Mouse (Mus musculus) MEL (cell line): Measurements from ENCODE around the gene Ctnna2. TPM values are rescaled to one million over a fixed set of nuclear protein-coding genes. Genes with fewer than 3 reads are reported as not detected.

ENCODE experiments used
- DNase-seq: peaks from one replicate; pipeline ENCODE4 v3.0.0; 2011; ENCODE audit warnings: low read depth, low spot score
- H3K27ac ChIP-seq: 2 replicates; pipeline ENCODE4 v1.5.1; 2012; ENCODE audit warnings: low read depth, mild to moderate bottlenecking, control low read depth, low read length, moderate library complexity; ENCODE audit not compliant: control insufficient read depth
- H3K27me3 ChIP-seq, 2 experiments: fragments of 150-350 bp in 1 of 2; sonication (generic) in 1 of 2; 2 replicates each; pipeline ENCODE4 v1.6.1; 2012; ENCODE audit warnings: low read length in 2 of 2, mild to moderate bottlenecking in 2 of 2, improper control_type of control experiment in 1 of 2, moderate library complexity in 1 of 2; ENCODE audit not compliant: insufficient read depth in 2 of 2, control insufficient read depth in 1 of 2
- H3K36me3 ChIP-seq, 2 experiments: 2 replicates each; pipeline ENCODE4 v1.6.1; 2012 to 2014; ENCODE audit warnings: low read length in 2 of 2, improper control_type of control experiment in 1 of 2, inconsistent platforms in 1 of 2, mild to moderate bottlenecking in 1 of 2; ENCODE audit not compliant: insufficient read depth in 2 of 2, control insufficient read depth in 1 of 2
- H3K4me1 ChIP-seq, 2 experiments: fragments of 150-350 bp in 1 of 2; sonication (generic) in 1 of 2; 2 replicates each; pipeline ENCODE4 v1.6.1; 2012; ENCODE audit warnings: low read length in 2 of 2, improper control_type of control experiment in 1 of 2, mild to moderate bottlenecking in 1 of 2; ENCODE audit not compliant: insufficient read depth in 2 of 2, control insufficient read depth in 1 of 2
- H3K4me3 ChIP-seq, 2 experiments: fragments of 150-350 bp in 1 of 2; sonication (generic) in 1 of 2; 2 replicates each; pipeline ENCODE4 v1.5.1; 2012; ENCODE audit warnings: low read depth in 2 of 2, low read length in 2 of 2, mild to moderate bottlenecking in 2 of 2, moderate library complexity in 2 of 2, control low read depth in 1 of 2, improper control_type of control experiment in 1 of 2; ENCODE audit not compliant: control insufficient read depth in 1 of 2, insufficient read depth in 1 of 2
- H3K79me2 ChIP-seq: 2 replicates; pipeline ENCODE4 v1.6.1; 2012; ENCODE audit warnings: mild to moderate bottlenecking, low read length, moderate library complexity; ENCODE audit not compliant: control insufficient read depth, poor library complexity, insufficient read depth
- H3K9ac ChIP-seq: 2 replicates; pipeline ENCODE4 v1.6.1; 2012; ENCODE audit warnings: low read depth, mild to moderate bottlenecking, control low read depth, low read length, moderate library complexity; ENCODE audit not compliant: control insufficient read depth, poor library complexity, severe bottlenecking
- H3K9me3 ChIP-seq: fragments of 150-350 bp; sonication (generic); replicated peaks from 2 replicates; pipeline ENCODE4 v1.6.1; 2012; ENCODE audit warnings: mild to moderate bottlenecking, low read length, improper control_type of control experiment, moderate library complexity; ENCODE audit not compliant: insufficient read depth
- CHD1 ChIP-seq: IDR thresholded peaks from 2 replicates; pipeline ENCODE4 v1.6.1; 2012; ENCODE audit warnings: low read depth, mild to moderate bottlenecking, inconsistent platforms, low read length, improper control_type of control experiment
- CTCF ChIP-seq, 3 experiments: IDR thresholded peaks in 2 of 3; conservative IDR thresholded peaks in 1 of 3; 2 replicates each; pipeline ENCODE4 v1.5.1; 2011 to 2012; ENCODE audit warnings: low read length in 3 of 3, low read depth in 2 of 3, mild to moderate bottlenecking in 2 of 3, improper control_type of control experiment in 1 of 3, inconsistent platforms in 1 of 3, mixed read lengths in 1 of 3, moderate library complexity in 1 of 3; ENCODE audit not compliant: control insufficient read depth in 1 of 3, insufficient read depth in 1 of 3, poor library complexity in 1 of 3, severe bottlenecking in 1 of 3
- ELF1 ChIP-seq: IDR thresholded peaks from 2 replicates; pipeline ENCODE4 v1.6.1; 2014; ENCODE audit warnings: low read depth, mild to moderate bottlenecking, inconsistent platforms, low read length, improper control_type of control experiment, moderate library complexity
- EP300 ChIP-seq, 2 experiments: IDR thresholded peaks; 2 replicates each; pipeline ENCODE4 v1.6.1; 2011; ENCODE audit warnings: improper control_type of control experiment in 2 of 2, low read length in 2 of 2, low read depth in 1 of 2, mild to moderate bottlenecking in 1 of 2
- GATA1 ChIP-seq: IDR thresholded peaks from 2 replicates; pipeline ENCODE4 v1.6.1; 2011; ENCODE audit warnings: low read depth, low read length, improper control_type of control experiment
- HCFC1 ChIP-seq: IDR thresholded peaks from 2 replicates; pipeline ENCODE4 v1.6.1; 2012; ENCODE audit warnings: low read depth, mild to moderate bottlenecking, inconsistent platforms, low read length, improper control_type of control experiment, moderate library complexity
- KAT2A ChIP-seq: conservative IDR thresholded peaks from 2 replicates; pipeline ENCODE4 v1.6.1; 2012; ENCODE audit warnings: low read depth, low read length, improper control_type of control experiment, inconsistent platforms
- MAFK ChIP-seq: IDR thresholded peaks from 2 replicates; pipeline ENCODE4 v1.6.1; 2011; ENCODE audit warnings: low read depth, mild to moderate bottlenecking, low read length, improper control_type of control experiment, borderline replicate concordance
- MAX ChIP-seq: IDR thresholded peaks from 2 replicates; pipeline ENCODE4 v1.6.1; 2011; ENCODE audit warnings: low read length, improper control_type of control experiment
- MAZ ChIP-seq: IDR thresholded peaks from 2 replicates; pipeline ENCODE4 v1.6.1; 2012; ENCODE audit warnings: low read depth, mild to moderate bottlenecking, inconsistent platforms, low read length, improper control_type of control experiment
- MXI1 ChIP-seq: IDR thresholded peaks from 2 replicates; pipeline ENCODE4 v1.6.1; 2011; ENCODE audit warnings: mild to moderate bottlenecking, low read depth, low read length, improper control_type of control experiment
- MYB ChIP-seq: IDR thresholded peaks from 2 replicates; pipeline ENCODE4 v1.6.1; 2011; ENCODE audit warnings: mild to moderate bottlenecking, low read depth, low read length, improper control_type of control experiment
- POLR2A ChIP-seq, 2 experiments: IDR thresholded peaks; 2 replicates each; pipeline ENCODE4 v1.6.1; 2011 to 2012; ENCODE audit warnings: low read length in 2 of 2, mild to moderate bottlenecking in 2 of 2, control low read depth in 1 of 2, improper control_type of control experiment in 1 of 2, low read depth in 1 of 2, moderate library complexity in 1 of 2; ENCODE audit not compliant: control insufficient read depth in 1 of 2, insufficient read depth in 1 of 2, poor library complexity in 1 of 2
- SIN3A ChIP-seq: IDR thresholded peaks from 2 replicates; pipeline ENCODE4 v1.6.1; 2012; ENCODE audit warnings: low read length, improper control_type of control experiment, inconsistent platforms
- SMC3 ChIP-seq: IDR thresholded peaks from 2 replicates; pipeline ENCODE4 v1.6.1; 2011; ENCODE audit warnings: low read depth, low read length, improper control_type of control experiment
- TAL1 ChIP-seq: IDR thresholded peaks from 2 replicates; pipeline ENCODE4 v1.6.1; 2012; ENCODE audit warnings: mild to moderate bottlenecking, inconsistent platforms, low read length, moderate library complexity, mixed read lengths
- TBP ChIP-seq: IDR thresholded peaks from 2 replicates; pipeline ENCODE4 v1.8.0; 2011; ENCODE audit warnings: low read depth, low read length, improper control_type of control experiment
- TCF12 ChIP-seq: IDR thresholded peaks from 2 replicates; pipeline ENCODE4 v1.6.1; 2014; ENCODE audit warnings: low read depth, mild to moderate bottlenecking, inconsistent platforms, low read length, improper control_type of control experiment, moderate library complexity
- UBTF ChIP-seq: IDR thresholded peaks from 2 replicates; pipeline ENCODE4 v1.6.1; 2012; ENCODE audit warnings: low read depth, mild to moderate bottlenecking, inconsistent platforms, low read length, improper control_type of control experiment, moderate library complexity, borderline replicate concordance; ENCODE audit not compliant: insufficient read depth
- USF1 ChIP-seq: IDR thresholded peaks from 2 replicates; pipeline ENCODE4 v1.6.1; 2014; ENCODE audit warnings: low read depth, mild to moderate bottlenecking, inconsistent platforms, low read length, improper control_type of control experiment, moderate library complexity
- USF2 ChIP-seq, 2 experiments: IDR thresholded peaks; 2 replicates each; pipeline ENCODE4 v1.6.1; 2011 to 2012; ENCODE audit warnings: improper control_type of control experiment in 2 of 2, low read length in 2 of 2, borderline replicate concordance in 1 of 2, inconsistent platforms in 1 of 2, low read depth in 1 of 2, mild to moderate bottlenecking in 1 of 2; ENCODE audit not compliant: insufficient read depth in 1 of 2
- ZKSCAN1 ChIP-seq: IDR thresholded peaks from 2 replicates; pipeline ENCODE4 v1.6.1; 2012; ENCODE audit warnings: low read depth, mild to moderate bottlenecking, inconsistent platforms, low read length, improper control_type of control experiment, moderate library complexity
- ZNF384 ChIP-seq: IDR thresholded peaks from 2 replicates; pipeline ENCODE4 v1.6.1; 2012; ENCODE audit warnings: low read depth, mild to moderate bottlenecking, inconsistent platforms, low read length, improper control_type of control experiment
- polyA plus RNA-seq, 2 experiments: library from polyadenylated mRNA; stranded (reverse) in 1 of 2; unstranded in 1 of 2; fragments of >175 nt in 1 of 2; fragments of >200 nt in 1 of 2; gene quantifications; 2 replicates each; pipeline versions ENCODE4 v1.2.1 to v1.2.4; 2012; ENCODE audit warnings: low replicate concordance in 2 of 2, low read depth in 1 of 2; ENCODE audit not compliant: insufficient read length in 2 of 2, insufficient read depth in 1 of 2, missing spikeins in 1 of 2
- total RNA-seq: library from RNA; depleted of rRNA; stranded (reverse); fragments of 300-350 nt; gene quantifications from 2 replicates; pipeline ENCODE4 v1.2.3, GENCODE M21; 2012

Gene Ctnna2
- total and polyA plus RNA-seq, 3 experiments = not detected

- TF ChIP-seq TBP = no peak
- no peak for TF ChIP-seq TCF12
- no peak for TF ChIP-seq USF2 (IDR thresholded peaks at IDR 0.05; ENCODE audit: borderline replicate concordance in 1 of 2, insufficient read depth in 1 of 2, low read depth in 1 of 2, low read length in 2 of 2)
- no peak for TF ChIP-seq MAZ
- no peak for TF ChIP-seq HCFC1
- TF ChIP-seq ZNF384 = no peak
- no peak for TF ChIP-seq EP300 (IDR thresholded peaks at IDR 0.05; ENCODE audit: low read depth in 1 of 2, low read length in 2 of 2)
- TF ChIP-seq UBTF = no peak
- TF ChIP-seq MYB = no peak
- TF ChIP-seq TAL1 = no peak
- TF ChIP-seq SIN3A = no peak
- no peak for TF ChIP-seq KAT2A
- no peak for TF ChIP-seq POLR2A (IDR thresholded peaks at IDR 0.05; ENCODE audit: control insufficient read depth in 1 of 2, insufficient read depth in 1 of 2, low read depth in 1 of 2, low read length in 2 of 2, poor library complexity in 1 of 2)
- H3K79me2 ChIP-seq = no peaks in the 10 kb centered on the region
- no peaks in the 10 kb centered on the region for H3K4me1 ChIP-seq
- H3K4me3 ChIP-seq = no peak overlapping the region
- H3K27ac ChIP-seq = no peak overlapping the region
- DNase-seq = no peak
- H3K36me3 ChIP-seq = no peaks in the 10 kb centered on the region
- no peaks in the 10 kb centered on the region for H3K27me3 ChIP-seq
- H3K9me3 ChIP-seq = no peaks in the 10 kb centered on the region
- H3K9ac ChIP-seq = no peak overlapping the region
Observed at GRCm38 (mm10) chr6:77742988-77743387, 236.5 kb downstream of the Ctnna2 start.

GRCm38 (mm10) chr6:77738640-77739039 is 240.9 kb downstream of the Ctnna2 start:
- Histone ChIP-seq H3K9ac (no peak overlapping the region), H3K9me3 (no peaks in the 10 kb centered on the region), H3K36me3 (no peaks in the 10 kb centered on the region), H3K79me2 (no peaks in the 10 kb centered on the region), H3K27ac (no peak overlapping the region), H3K4me3 (no peak overlapping the region), H3K27me3 (no peaks in the 10 kb centered on the region), H3K4me1 (no peaks in the 10 kb centered on the region)
- DNase-seq = no peak
- TF ChIP-seq CHD1 = no peak
- no peak for TF ChIP-seq MAFK
- TF ChIP-seq SMC3 = no peak
- TF ChIP-seq ZKSCAN1 = no peak
- TF ChIP-seq MXI1 = no peak
- TF ChIP-seq USF1 = no peak
- TF ChIP-seq CTCF (IDR thresholded peaks at IDR 0.05 in 2 of 3, conservative IDR thresholded peaks at IDR 0.05 in 1 of 3; ENCODE audit: control insufficient read depth in 1 of 3, insufficient read depth in 1 of 3, low read depth in 2 of 3, low read length in 3 of 3, poor library complexity in 1 of 3, severe bottlenecking in 1 of 3) = no peak
- TF ChIP-seq GATA1 = no peak
- TF ChIP-seq KAT2A = no peak
- TF ChIP-seq ZNF384 = no peak
- no peak for TF ChIP-seq HCFC1
- no peak for TF ChIP-seq TCF12
- no peak for TF ChIP-seq MAX
- TF ChIP-seq ELF1 = no peak
- no peak for TF ChIP-seq TBP
